Mouse (Mus musculus) right cerebral cortex, postnatal 14 days (tissue): ENCODE measurements at regions not wholly inside any gene's neighbourhood (a gene's known extent, or its start where the extent isn't known, plus 50 kb on each side); places are given as distances from the start of the nearest gene placed in this dataset.

Experiments
- DNase-seq: peaks from one replicate; pipeline ENCODE4 v3.0.0; 2022

GRCm38 (mm10) chr10:17213310-17214064, 509.5 kb upstream of the Cited2 start:
- no peak for DNase-seq

DNA sequence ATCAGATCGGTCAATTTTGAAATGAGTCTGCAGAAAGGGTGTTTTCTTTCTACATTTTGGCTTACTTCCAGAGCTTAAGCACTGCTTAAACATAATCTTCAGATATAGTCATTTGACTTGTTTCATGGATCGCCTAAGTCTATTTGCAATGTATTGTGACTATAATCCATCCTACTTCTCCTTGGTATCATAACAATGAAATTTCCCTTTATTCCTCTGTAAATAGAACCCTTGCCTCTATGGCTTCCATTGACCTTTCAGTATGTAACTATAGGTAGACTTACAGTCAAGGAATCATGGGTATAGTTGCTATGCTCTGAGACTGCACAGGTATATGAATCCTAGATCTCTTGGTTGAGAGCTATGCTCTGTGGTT, 509.0 kb upstream of the Cited2 start:
- DNase-seq, result no peak

GRCm38 (mm10) chr10:17215029-17215428, 508.0 kb upstream of the Cited2 start:
- DNase-seq, result no peak

GRCm38 (mm10) chr10:17221495-17221894, 501.5 kb upstream of the Cited2 start:
- no peak for DNase-seq

GRCm38 (mm10) chr10:17225727-17226126, 497.3 kb upstream of the Cited2 start:
- no peak for DNase-seq

DNA sequence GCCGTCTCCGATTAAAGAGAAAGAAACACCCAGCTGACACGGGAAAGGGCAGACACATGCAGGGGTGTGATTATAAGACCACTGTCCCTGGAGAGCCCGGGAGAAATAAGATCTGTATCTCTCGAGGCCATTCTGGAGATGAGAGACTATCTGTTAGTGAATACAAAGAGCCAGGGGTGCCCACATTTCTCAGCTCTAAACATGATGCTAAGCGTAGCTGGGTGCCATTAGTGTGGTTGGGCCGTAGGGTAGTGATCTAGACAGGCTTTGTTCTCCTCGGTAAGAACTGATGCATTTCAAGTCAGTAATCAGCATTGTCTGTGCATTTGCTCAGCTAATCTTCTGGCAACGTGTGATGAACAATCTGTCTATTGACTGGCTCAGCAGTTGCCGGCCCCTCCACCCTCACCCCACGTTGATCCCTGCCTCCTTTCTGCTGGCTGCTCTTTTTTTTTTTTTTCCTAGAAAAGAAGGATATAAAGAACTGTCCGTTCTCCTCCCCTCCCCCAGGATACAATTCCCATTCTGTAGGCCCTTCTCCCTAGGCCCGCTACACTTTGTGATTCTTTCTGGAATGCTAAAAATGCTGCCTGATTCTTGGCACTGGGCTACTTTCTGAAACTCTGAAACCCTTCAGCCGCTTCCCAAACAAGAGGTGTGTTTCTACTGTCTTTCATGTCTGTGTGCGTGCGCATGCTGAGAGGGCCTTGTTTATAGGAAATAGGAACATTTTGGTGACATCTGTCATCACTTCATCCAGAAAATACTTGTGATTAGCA, 492.8 kb upstream of the Cited2 start:
- no peak for DNase-seq

DNA sequence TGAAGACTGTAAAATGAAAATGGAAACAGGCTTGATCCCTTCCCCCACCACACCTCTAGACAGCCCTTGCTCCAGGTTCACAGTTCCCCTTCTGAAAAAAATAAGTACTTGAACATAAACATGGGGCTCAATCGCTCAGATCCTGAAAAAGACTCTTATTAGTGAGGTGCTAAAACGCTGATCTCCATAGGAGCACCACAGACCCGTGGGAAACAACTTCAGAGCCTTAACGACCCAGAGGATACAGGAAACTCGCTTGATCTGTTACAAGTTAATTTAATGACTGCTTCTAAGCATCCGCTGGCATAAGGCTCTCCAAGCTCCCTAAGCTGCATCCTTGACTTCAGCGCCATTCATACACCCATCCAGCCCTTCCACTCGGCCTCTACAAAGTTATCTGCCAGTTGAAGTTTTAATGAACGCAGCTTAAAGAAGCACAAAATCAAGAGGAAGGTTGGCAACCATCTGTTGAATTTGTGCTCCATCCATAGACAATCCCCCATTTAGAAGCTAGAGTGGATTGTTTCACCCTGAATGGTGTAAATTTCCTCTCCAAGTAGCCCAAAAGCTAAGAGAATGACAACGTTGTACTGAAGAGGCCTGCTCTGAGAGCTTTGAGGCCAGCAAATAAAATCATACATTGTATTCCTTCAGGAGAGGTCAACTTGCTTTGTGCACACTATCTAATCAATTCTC, 486.9 kb upstream of the Cited2 start:
- DNase-seq, result no peak

- DNase-seq, result no peak
Observed at GRCm38 (mm10) chr10:17236761-17237160, 486.3 kb upstream of the Cited2 start.

DNA sequence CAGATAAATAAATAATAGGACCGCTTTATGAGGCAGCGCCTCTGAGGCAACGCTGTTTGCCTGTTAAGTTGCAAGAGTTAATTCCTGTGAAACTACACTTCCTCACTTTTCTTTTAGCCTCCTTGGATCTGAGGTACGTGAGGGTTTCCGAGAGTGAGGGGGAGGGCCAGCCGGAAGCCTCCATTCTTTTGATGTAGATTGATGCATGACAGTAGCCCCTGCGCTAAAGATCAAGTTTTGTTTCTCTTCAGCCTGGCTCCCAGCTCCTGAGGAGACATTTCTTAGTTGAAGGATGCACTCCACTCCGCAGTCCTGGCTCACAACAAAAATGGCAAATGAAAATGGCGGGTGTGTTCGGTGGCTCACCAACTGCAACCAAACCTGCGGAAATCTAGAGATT, 485.6 kb upstream of the Cited2 start:
- DNase-seq, result no peak

GRCm38 (mm10) chr10:17237918-17238850, 484.8 kb upstream of the Cited2 start:
- DNase-seq, result no peak

DNA sequence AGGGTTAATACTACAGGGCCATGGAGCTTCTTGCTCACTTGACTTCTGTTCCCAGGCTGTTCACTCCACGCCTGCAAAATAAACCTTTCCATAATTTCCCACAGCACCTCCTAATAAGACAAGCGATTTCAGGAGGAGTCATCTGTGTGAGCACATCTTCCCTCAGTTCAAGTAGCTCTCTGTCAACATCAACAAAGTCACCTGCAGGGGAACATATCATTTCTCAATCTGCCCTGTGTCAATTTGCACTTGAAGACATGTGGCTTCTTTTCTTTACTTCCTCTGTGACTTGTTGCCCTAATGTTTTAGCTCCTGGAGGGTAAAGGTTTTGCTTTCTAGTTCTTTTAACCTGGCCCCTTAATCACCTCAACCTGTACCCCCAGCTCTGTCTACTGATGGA, 474.7 kb upstream of the Cited2 start:
- no peak for DNase-seq

GRCm38 (mm10) chr10:17253040-17253439, 470.0 kb upstream of the Cited2 start:
- no peak for DNase-seq

DNA sequence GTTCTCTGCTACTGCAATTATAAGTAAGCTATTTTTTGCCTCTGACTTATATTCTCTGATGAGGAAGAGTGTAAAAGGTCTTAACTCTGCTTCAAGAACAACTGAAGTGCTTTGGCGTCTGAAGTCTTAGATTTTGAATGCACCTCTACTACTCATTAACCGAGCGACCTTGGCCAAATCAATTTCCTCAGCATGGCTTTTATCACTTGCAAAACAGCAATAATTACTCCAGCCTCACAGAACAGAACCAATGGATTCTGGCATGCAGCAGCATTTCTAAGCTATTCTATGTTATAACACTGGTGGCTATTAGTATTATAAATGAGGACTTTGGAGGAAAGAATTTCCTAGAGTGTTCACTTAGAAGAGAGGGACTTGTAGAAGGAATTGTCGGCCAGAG, 462.9 kb upstream of the Cited2 start:
- DNase-seq, result no peak

GRCm38 (mm10) chr10:17260615-17261014, 462.4 kb upstream of the Cited2 start:
- DNase-seq, result no peak

DNA sequence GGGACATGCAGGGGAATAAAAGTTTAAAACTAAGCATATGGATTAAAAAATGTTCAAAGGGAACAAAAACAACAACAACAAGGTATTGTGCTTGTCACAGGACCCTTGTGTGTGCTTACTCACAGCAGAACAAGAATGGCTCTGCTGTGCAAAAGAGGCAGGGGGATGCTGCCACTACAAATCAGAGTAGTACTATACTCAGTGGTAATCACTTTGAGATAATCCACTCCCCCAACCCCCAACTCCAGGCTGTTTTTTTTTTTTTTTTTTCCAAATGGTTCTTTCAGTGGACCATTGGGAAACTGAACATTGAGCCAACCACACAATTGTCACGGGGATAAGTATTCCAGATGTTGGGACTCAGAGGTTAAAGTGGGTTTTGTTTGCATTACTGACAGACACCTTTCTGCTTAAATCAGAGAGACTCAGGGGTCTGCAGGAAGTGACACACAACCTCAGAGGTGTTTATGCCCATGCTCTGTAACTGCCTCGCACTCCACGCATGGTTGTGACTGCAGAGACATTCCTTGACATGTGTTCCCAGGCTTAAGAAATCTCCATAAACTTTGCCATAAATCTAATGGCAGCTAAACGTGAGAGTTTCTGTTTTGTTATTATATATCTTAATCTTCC, 461.7 kb upstream of the Cited2 start:
- no peak for DNase-seq

DNA sequence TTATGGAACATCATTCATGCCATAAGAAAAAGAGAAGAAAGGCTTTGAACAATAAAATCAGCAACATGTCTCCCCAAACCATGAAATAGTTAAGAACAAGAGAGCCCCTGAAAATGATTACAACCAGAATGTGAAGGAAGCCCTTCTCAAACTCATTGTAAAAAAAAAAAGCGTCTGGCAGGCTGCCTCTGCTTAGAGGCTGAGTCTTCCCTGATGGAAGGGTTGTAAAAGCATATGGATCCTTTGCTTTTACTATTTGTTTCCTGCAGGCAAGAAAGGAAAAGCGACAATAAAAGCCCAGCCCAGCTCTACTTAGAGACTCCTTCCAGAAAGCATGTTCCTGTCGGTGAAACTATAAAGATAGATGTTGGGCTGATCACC, 461.2 kb upstream of the Cited2 start:
- DNase-seq, result no peak

DNA sequence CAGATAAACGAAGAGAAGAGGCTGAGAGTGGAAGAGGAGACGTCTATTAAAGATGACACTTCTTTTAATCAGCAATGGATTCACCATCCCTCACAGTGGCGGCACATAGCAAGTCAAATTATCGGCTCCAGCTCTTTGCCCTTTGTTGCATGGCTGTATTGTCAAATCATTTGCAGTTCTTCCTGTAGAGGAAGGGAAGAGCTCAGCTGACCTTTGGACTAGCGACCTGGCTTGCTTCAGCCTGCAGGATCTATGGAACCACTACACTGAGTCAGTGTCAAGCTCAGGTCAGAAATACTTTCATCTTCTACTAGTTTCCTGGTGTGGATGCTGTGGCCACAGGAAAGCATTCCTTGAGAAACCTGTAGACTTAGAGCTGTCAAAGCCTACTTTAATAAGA, 450.4 kb upstream of the Cited2 start:
- DNase-seq, result no peak

DNA sequence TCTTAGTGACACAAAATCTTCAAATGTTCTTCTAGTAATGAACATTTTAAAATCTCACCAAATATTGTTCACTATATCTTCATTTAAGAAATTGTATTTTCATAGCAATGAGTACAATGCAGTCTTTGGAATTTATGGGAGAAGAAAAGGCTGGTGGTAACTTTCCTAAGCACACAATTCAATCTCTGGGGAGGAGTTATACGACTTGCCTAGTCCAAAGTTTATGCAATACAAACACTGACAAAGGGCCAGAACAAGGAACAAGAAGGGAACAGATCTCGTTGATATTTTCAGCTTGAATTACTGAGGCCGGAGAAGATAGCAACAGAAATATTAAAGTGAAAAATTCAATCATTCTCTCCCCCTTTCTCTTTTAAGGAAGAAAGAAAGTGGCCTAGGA, 449.2 kb upstream of the Cited2 start:
- no peak for DNase-seq

DNA sequence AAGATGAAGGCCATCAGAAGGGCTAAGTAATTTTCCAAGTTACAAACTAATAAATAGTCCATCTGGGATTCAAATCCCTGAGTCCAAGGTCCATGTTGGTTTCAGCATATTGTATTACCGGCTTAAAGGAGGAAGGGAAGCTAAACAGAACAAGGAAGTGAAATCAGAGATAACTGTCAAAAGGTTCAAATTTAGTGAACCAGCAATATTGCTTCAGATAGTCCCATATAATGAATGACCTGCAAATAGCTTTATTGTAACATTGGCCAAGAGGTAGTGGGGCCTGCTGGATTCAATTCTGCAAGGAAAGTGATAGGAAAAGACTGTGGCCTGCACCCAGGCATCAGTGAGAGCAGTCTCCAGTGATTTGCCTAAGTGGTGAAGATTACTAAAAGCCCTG, 447.8 kb upstream of the Cited2 start:
- DNase-seq, result no peak

- no peak for DNase-seq
Observed at GRCm38 (mm10) chr10:17277911-17278310, 445.1 kb upstream of the Cited2 start.

- no peak for DNase-seq
Observed at GRCm38 (mm10) chr10:17284858-17285257, 438.2 kb upstream of the Cited2 start.

GRCm38 (mm10) chr10:17287141-17287540, 435.9 kb upstream of the Cited2 start:
- DNase-seq, result no peak
